Mouse (Mus musculus) neural tube, postnatal 0 days (tissue): Measurements from ENCODE around the gene Mfap2. TPM values are rescaled to one million over a fixed set of nuclear protein-coding genes. Genes with fewer than 3 reads are reported as not detected.

Experiments
- polyA plus RNA-seq: library from polyadenylated mRNA; unstranded; fragments of >200 nt; fragmentation: Nextera tagmentation; extraction: Ambion mirVana; gene quantifications from 2 replicates; pipeline ENCODE4 v1.2.1, GENCODE M21; 2015

Gene Mfap2
- 137 and 164 TPM in 2 replicates for polyA plus RNA-seq

DNA sequence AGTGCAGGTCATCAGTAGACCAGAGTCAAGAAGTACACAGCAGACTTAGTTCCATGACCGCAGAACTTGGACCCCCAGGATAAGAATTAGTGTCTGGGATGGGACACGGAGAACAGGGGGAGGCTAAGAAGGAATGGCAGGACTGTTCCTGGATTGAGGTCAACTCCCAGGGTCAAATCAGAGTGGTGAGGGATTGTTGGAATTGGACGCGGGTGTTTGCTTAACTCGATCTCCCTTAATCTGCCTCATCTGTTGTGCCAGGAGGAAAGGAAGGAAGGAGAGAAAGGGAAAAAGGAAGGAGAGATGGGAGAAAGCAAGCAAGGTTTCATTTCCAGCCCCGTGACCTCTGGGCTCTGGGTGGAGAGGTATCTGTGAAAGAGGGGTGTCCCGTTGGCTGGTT, at the start of gene Mfap2:
TSS of gene Mfap2 (plus strand) at position 301 of the 400 bp plus-strand sequence.

DNA sequence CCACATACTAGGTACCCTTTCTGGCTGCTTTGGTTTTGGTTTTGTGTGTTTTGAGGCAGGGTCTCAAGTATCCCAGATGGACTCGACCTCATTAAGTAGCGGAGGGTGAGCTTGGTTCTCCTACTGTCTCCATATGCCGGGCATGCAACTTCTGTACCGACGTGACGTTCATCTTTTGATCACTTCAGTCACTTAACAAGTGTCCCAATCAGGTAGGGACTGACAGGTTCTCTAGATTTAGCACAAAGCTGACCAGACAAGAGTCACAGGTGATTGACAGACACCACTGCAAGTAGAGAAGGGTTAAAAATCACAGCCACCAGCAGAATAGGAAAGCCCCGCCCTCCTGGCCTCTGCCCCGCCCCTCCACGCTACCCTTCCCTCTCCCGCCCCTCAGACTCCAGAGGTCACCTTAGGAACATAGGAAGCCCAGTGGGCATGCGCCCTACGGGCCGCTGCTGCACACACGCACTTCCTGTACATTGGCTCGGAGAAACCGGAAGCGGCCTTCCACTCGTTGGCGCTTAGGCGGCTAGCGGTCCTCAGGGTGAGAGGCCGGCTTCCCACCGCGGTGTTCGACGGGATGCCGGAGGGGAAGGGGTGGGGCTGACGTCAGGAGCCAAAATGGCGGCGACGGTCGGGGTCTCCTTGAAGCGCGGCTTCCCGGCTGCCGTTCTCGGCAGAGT, 49.3 kb upstream of the Mfap2 start, which contains the start of gene Sdhb:
TSS of gene Sdhb (plus strand) at position 423 of the 686 bp plus-strand sequence.

DNA sequence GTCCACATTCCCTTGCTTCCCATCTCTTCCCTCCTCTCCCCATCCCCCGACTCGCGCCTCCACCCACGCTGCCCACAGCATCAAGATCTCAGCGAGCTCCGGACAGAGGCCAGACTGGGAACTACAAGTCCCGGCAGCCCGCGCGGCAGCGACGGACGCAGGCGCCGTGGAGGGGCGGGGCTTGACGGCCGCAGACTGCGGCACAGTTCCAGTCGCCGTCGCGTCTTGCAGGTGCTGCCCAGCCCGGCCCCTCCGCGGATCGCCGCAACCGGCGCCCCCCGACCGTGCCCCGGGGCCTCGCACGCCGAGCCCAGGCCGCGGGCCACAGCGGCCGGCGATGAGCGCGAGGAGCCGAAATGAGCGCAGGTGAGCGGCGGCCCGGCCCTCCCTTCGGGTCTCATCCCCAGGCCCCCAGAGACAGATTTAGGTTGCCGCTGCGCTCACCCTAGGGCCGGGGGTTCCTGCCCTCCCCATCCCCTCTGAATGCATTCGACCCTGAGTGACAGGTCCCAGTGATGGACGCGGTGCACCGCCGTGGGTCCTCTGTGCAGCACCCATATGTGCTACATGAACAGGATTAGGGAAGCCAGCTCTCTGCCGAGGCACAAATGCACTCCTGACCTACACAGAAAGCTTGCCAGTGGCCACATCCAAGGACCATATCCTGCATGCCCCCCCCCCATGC, 23.4 kb upstream of the Mfap2 start, which contains the start of gene Atp13a2:
TSS of gene Atp13a2 (plus strand) at position 163 of the 685 bp plus-strand sequence.

DNA sequence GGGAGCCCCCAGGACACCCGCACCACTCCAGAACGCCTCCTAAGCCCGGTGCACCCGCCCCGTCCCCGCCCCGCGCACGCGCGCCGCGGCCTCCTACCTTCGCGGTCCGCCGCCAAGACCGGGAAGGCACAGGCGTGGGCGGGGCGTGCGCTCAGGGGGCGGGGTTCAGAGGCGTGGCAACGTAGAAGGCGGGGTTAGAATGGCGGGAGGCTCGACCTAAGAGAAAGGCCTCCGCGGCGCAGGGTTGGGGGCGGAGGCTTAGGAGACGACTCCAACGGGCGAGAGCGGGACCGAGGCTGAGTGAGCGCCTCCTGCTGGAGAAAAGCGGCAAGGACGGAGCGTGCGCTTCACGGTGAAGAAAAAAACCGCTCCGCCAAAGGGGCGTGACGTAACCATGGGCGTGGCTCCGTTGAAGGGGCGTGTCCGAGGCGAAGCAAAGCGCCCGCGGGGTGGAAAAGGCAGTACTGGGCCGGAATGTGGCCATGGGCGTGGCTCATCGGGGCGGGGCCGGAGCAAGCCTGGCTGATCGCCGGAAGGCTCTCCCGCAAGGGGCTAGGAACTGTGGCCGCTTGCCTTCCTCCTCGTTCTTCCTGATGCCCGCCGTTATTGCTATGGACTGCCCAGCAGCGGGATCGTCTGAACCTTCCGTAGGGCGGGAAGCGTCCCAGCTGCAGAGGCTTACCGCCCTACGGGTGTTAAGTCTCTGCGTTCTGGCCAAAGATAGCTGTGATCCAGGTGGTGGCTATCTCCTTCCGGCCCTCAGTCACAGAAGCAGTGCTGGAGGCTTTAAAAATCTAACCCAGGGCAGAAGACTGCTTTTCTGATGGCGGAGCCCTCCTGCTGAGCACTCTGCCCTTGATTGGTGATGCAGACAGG, 50.4 kb downstream of the Mfap2 start, which contains the start of gene Crocc:
TSS of gene Crocc (minus strand) at position 125 of the 876 bp plus-strand sequence.

Other genes with a start within 250 kb of the Mfap2 start
- 0.08 TPM in 1 of 2 replicates, not detected in the other for gene Padi4, start 236.2 kb upstream of the Mfap2 start, polyA plus RNA-seq
- gene Padi3, start 199.8 kb upstream of the Mfap2 start, polyA plus RNA-seq: 0.14 TPM in 1 of 2 replicates, not detected in the other
- 0.11 TPM in 1 of 2 replicates, not detected in the other for gene Padi1, start 164.6 kb upstream of the Mfap2 start, polyA plus RNA-seq
- 3.7 and 3.8 TPM in 2 replicates for gene Padi2, start 104.1 kb upstream of the Mfap2 start, polyA plus RNA-seq
- gene Sdhb, start 49.2 kb upstream of the Mfap2 start, polyA plus RNA-seq: 611 and 636 TPM in 2 replicates
- 176 and 204 TPM in 2 replicates for gene Atp13a2, start 23.5 kb upstream of the Mfap2 start, polyA plus RNA-seq
- gene Crocc, start 50.1 kb downstream of the Mfap2 start, polyA plus RNA-seq: 3.4 TPM in 2 replicates
- gene Necap2, start 67.9 kb downstream of the Mfap2 start, polyA plus RNA-seq: 56.6 and 57.3 TPM in 2 replicates
- gene Spata21, start 77.9 kb downstream of the Mfap2 start, polyA plus RNA-seq: 1.8 and 1.9 TPM in 2 replicates
- 17.0 and 17.4 TPM in 2 replicates for gene Szrd1, start 129.4 kb downstream of the Mfap2 start, polyA plus RNA-seq
- gene Fbxo42, start 137.5 kb downstream of the Mfap2 start, polyA plus RNA-seq: 17.6 and 18.1 TPM in 2 replicates
- 6.8 and 7.7 TPM in 2 replicates for gene Rsg1, start 203.5 kb downstream of the Mfap2 start, polyA plus RNA-seq
- gene Arhgef19, start 229.1 kb downstream of the Mfap2 start, polyA plus RNA-seq: 2.4 and 2.9 TPM in 2 replicates